Mouse (Mus musculus): ENCODE measurements at regions not wholly inside any gene's neighbourhood (a gene's known extent, or its start where the extent isn't known, plus 50 kb on each side); places are given as distances from the start of the nearest gene placed in this dataset.

DNA sequence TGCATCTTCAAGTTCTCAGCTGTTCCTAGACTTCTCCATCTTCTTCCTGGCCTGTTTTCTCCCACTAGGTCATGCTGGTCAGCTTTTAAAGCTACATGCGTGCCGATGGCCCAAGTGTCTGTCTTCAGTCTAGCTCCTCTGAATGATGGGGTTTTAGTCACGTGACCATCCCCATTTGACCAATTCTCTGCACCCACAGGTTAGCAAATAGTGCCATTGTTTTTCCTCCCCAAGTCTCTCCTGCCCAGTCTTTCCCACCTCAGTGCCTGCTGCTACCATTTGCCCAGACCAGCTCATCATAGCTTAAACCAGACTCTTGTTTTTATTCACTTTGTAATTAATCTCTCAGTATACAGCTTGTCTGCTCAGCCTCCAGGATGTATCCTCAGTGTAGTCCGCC lies 62.3 kb downstream of the Zfp706 start:
- DNase-seq (ENCODE audit: low spot score in 2 of 2), result no peak

DNA sequence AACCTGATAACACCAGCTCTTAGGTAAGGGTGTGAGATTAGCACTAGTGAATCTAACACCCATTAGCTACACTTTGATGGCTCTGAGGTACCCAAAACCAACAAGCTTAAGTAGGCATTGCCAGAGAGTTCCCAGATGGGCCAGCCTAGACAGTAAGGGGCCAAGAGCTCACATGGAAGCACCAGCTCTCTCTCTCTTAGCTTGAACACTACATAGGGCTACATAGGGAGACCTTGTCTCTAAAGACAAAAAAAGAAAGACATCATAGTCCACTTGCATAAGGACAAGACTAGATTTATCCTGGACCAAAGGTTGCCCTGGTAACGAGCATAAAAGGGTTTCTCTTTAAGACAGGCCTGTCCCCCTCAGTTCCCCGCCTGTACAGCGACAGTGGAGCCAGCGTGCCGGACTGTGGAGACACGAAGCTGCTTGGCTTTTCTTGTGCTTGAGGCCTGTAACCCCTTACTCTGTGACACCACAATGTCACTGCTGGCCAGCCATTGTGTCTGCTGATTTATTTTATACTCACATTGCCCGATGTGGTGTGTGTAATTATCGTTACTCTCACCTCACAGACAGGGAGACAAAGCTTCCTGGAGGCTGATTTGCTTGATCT lies 62.9 kb downstream of the Zfp706 start:
- DNase-seq (ENCODE audit: low spot score in 2 of 2), result no peak

DNA sequence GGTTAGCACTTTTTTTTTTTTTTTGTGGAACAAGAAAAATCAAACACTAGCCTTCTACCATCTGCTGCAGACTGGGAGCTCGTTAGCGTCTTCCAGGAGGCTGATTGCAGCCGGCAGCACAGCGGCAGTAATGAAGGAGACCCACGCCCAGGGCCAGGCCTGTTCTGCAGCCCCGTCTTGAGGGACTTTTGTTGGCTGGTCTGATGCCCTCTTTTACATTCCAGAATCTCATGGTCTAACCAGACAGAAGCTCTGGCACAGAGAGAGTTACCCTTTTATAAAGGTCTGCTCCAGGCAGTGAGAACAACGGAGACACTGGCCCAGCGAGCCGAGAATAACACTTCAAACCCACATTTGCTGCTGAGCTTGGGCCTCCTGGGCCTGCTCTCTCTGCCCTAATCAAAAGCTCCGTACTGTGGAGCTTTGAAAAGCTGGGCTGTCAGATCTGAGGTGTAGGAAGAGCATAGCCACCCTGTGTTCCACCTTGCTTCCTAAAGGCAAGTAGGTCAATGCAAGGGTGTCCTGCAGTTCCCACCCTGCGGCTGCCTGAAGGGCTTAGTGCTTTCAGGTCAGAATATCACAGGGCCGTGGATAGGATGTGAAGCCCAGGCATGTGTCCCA lies 64.0 kb downstream of the Zfp706 start:
- DNase-seq (ENCODE audit: low spot score in 2 of 2), result no peak

DNA sequence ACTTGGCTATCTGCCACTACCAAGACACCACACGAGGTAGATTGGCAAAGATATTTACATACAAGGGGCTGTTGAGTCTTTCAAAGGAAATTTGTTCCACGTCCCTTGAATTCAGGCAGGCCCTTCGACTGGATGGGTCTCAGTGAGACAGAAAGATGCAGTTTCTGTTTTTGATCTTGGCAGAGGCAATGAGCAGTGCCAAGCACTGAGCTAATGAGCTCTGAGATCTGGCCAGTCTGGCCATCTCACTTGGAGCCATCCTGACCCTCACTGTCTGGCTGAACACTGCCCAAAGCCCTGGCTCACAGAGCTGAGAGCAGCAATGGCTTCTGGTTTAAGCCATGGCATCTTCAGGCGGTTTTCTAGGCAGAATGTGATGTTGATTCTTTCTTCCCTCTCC lies 65.3 kb downstream of the Zfp706 start:
- DNase-seq (ENCODE audit: low spot score in 2 of 2), result no peak

DNA sequence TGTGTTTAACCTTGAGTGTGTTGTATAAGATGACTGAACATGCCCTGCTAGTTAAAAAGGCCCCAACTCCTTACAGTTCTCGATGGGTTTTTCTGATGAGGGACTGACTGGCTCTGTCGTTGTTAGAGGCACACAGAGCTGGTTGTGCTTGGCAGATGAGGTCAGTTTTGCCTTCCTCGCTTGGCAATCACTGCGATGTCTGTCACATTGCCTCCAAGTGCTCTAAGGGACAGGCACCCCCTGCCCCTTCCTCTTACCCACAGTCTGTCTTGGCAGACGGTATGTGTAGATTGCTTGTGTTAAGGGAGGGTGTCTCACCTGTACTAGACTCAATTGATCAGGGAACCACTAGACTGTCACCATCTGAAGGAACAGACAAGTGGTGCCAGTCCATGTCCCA lies 65.8 kb downstream of the Zfp706 start:
- DNase-seq (ENCODE audit: low spot score in 2 of 2), result no peak

GRCm38 (mm10) chr15:36939608-36940007 lies 68.0 kb downstream of the Zfp706 start:
- no peak for DNase-seq (ENCODE audit: low spot score in 2 of 2)

GRCm38 (mm10) chr15:36939153-36939552 lies 68.4 kb downstream of the Zfp706 start:
- no peak for DNase-seq (ENCODE audit: low spot score in 2 of 2)

DNA sequence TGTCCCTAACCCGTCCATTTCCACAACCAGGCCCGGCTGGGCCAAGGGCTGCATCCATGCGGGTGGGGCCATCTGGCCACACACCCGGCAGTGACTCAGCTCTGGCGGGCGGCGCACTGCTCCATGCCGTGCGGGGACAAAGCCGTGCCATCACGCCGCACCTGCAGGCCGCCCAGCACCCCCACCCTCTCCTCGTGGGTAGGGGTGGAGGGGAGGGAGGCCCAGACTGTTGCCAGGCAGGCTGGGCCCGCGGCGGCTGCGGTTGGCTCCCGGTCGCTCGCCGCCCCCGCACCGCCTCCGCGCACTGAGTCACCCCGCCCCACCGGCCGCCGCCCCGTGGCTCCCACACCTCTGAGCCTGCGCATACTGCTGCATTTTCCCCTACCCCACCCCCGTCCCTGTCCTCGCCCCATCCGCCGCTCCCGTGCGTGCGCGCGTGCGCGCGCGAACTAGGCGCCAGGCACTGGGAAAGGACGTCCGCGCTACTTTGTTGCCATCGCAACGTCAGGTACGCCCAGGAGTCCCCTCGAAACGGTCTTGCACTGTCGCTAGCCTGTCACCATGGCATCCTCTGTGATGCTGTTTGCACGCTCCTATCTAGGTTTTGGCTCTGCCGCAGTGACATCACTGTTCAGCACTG lies 68.9 kb downstream of the Zfp706 start:
- peak; percentile 73 to 74 for DNase-seq (ENCODE audit: low spot score in 2 of 2)

GRCm38 (mm10) chr15:36937757-36938498 lies 69.6 kb downstream of the Zfp706 start:
- DNase-seq (ENCODE audit: low spot score in 2 of 2), result peak in 1 of 2 experiments; percentile 31

GRCm38 (mm10) chr15:36937067-36937657 lies 70.4 kb downstream of the Zfp706 start:
- no peak for DNase-seq (ENCODE audit: low spot score in 2 of 2)

DNA sequence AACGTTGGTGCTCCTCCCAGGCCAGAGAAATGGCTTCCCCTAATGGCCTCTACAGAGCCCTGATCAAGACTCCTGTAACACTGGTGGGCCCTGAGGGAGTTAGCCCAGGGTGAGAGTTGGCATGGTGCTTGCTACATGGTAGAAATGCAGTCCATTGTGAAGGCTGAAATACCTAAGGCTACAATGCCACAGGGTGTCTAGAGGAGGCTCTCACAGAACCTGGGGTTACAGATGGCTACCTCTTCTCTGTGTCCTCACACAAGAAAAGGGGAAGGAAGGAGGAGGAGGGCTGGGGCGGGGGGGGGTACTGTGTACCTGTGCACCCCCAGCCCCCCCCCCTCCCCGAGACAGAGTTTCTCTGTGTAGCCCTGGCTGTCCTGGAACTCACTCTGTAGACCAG lies 72.8 kb downstream of the Zfp706 start:
- DNase-seq (ENCODE audit: low spot score in 2 of 2), result no peak

DNA sequence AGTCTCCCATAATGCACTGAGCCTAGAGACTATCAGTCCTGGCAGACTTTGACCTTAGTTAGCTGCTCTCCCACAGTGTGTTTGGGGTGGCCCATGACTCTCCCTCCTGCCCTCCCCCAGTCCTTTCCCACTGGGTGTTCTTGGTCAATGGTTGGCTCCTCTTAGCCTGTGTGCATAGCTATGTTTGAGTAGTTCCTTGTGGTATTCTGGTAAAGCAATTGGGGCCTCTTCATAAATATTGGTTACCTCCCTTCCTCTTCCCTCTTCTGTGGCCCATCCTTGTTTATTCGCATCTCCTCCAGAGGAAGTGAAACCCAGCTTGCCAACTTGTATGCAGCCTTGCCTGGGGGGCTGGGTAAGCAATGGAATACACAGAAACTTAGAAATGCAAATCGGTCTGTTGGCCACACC lies 74.0 kb downstream of the Zfp706 start:
- DNase-seq (ENCODE audit: low spot score in 2 of 2), result peak in 1 of 2 experiments; percentile 44

DNA sequence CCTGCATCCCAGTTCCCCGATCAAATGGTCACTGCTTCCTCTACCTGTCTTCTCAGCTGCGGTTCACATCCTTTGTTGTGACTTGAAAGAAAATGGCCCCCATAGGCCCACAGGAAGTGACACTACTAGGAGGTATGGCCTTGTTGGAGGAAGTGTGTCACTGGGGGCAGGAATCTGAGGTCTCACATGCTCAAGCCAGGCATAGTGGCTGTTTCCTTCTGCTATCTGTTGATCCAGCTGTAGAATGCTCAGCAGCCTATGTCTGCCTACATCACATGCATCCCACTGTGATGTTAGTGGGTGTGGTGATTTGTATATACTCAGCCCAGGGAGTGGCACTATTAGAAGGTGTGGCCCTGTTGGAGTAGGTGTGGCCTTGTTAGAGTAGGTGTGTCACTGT lies 76.1 kb downstream of the Zfp706 start:
- DNase-seq (ENCODE audit: low spot score in 2 of 2), result no peak

GRCm38 (mm10) chr15:36930433-36930832 lies 77.1 kb downstream of the Zfp706 start:
- DNase-seq (ENCODE audit: low spot score in 2 of 2), result no peak

DNA sequence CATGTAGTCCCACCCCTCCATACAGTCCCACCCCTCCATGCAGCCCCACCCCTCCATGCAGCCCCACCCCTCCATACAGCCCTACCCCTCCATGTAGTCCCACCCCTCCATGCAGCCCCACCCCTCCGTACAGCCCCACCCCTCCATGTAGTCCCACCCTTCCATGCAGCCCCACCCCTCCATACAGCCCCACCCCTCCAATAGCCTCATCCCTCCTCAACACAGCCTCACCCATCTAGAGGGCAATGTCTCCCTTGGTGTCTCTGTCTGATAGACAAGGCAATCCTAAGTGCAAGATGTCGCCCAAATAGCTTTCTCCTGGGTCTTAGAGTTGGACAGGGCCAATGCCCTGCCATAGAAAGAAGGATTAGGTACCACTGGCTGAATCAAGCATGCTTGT lies 77.8 kb downstream of the Zfp706 start:
- DNase-seq (ENCODE audit: low spot score in 2 of 2), result no peak

- DNase-seq (ENCODE audit: low spot score in 2 of 2), result no peak
These were observed 78.5 kb downstream of the Zfp706 start for GRCm38 (mm10) chr15:36929088-36929487.

DNA sequence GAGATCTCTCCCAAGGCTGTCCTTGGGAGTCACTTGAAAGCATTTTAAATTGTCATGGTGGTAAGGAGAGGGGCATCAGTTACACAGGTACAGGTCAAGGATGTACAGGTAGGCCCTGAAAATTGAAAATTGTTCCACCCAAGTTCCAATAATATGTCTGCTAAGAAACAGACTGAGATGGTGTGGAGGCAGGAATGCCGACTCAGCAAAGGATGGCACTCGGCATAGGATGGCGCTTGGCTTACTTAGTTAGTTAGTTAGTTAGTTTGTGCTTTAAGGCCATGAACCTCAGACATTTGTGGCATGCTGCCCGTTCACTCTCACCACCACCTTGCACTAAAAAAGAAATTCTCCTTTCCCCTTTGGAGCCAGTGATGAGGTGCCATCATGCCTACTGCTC lies 78.9 kb downstream of the Zfp706 start:
- DNase-seq (ENCODE audit: low spot score in 2 of 2), result no peak

GRCm38 (mm10) chr15:36927436-36927835 lies 80.1 kb downstream of the Zfp706 start:
- DNase-seq (ENCODE audit: low spot score in 2 of 2), result no peak

- no peak for DNase-seq (ENCODE audit: low spot score in 2 of 2)
These were observed 83.4 kb downstream of the Zfp706 start for GRCm38 (mm10) chr15:36924171-36924570.

- DNase-seq (ENCODE audit: low spot score in 2 of 2), result no peak
These were observed 86.2 kb downstream of the Zfp706 start for GRCm38 (mm10) chr15:36921384-36921783.

DNA sequence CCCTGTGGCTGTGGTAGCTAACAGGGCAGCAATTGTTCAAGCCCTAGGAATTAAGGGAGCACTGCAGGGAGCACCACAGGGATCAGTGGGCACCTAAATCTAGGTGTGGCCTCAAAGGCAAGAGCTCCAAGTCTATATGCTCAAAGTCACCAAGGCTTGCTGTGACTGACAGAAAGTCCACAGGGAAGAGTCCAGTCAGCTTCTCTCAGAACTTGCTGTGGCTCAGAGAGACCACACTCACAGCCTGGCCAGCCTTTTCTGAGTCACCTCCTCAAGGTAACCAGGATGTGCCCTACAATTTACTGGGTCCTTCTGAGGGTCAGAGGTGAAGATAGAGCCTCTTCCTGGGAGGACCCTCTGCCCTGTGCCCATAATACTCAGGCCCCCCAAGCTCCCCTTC lies 86.7 kb downstream of the Zfp706 start:
- no peak for DNase-seq (ENCODE audit: low spot score in 2 of 2)

GRCm38 (mm10) chr15:36919704-36920103 lies 87.9 kb downstream of the Zfp706 start:
- no peak for DNase-seq (ENCODE audit: low spot score in 2 of 2)

Measured in spleen, postnatal 14 days (tissue).